Mouse (Mus musculus): ENCODE measurements around the gene Ppfia4.
"Not testable (repeated sequence)": the region's sequence is repeated elsewhere in the genome, so short reads cannot be mapped to it uniquely, and the experiment has no call there.

DNA sequence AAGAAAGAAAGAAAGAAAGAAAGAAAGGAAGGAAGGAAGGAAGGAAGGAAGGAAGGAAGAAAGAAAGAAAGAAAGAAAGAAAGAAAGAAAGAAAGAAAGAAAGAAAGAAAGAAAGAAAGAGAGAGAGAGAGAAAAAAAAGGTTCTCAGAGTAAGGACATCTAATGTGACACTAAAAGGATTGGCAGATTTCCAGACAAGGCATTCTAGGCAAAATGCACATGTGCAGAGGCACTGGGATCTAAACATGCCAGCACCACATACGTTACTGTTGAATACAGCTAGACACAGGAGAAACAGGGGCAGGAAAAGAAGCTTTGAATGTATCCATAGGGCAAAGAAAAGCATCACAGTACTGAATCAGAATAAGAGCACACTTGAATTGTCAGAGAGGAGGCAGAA lies 83.0 kb downstream of the Ppfia4 start:
- not testable (repeated sequence) for TF ChIP-seq CTCF (IDR thresholded peaks at IDR 0.05; ENCODE audit: low read depth); EP300 (optimal IDR thresholded peaks at IDR 0.05)
